Mouse (Mus musculus): ENCODE measurements around the gene Fam71b. TPM values are rescaled to one million over a fixed set of nuclear protein-coding genes. Genes with fewer than 3 reads are reported as not detected.

Gene Fam71b
- polyA plus RNA-seq, 1 experiment from 2014 or later: not detected

DNA sequence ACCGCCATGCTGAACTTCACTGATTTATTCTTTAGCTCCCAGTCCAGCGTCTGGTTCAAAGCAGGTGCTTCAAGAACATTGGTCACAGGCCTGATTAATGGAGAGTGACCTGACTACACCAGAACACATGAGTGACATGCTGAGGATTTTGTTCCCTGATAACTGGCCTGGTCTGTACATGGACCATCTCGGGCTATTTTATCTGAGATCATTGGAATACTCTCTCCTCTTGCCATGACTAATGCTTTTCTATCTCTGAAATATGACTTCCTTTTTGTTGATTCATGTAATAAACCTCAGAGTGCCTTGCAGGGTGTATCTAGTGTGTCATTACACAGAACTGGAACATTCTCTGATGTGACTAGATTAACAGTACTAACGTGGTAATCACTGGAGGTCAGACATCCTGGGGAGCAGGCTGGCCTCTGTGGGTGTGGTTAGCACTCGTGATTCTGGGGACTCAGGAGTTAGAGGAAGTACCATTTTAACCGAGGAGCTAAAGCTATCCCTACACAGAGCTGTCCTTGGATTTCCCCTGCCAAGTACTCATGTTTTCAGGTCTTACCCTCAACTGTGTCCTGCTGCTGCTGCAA, 58.2 kb downstream of the Fam71b start, which contains the start of gene Havcr2:
Gene Havcr2 (plus strand): TSS at position 483 of the 593 bp plus-strand sequence.
- Histone ChIP-seq H3K4me2 (0 out of 2 replicates have a peak within 1 kb of the TSS, but pooled peaks have one; percentile 17), H3K9me3 (replicated peaks) (no peaks in the 10 kb centered on the region), H3K36me3 (replicated peaks) (no peaks in the 10 kb centered on the region), H3K27me3 (no peaks in the 10 kb centered on the region), H3K4me1 (replicated peaks) (peaks cover 14% of the 10 kb centered on the region), H3K9ac (no peak within 1 kb of the TSS), H3K27ac (replicated peaks) (no peak within 1 kb of the TSS), H3K4me3 (replicated peaks) (no peak within 1 kb of the TSS)
- ATAC-seq (ENCODE audit: insufficient read depth): peak; percentile 86
- WGBS (ENCODE audit: insufficient replicate concordance): 26% methylated on average over 6 of the region's 6 CpGs

Other genes starting within 250 kb of the Fam71b start
- 0.03 and 0.15 TPM in 2 replicates for gene Nipal4, start 230.1 kb upstream of the Fam71b start, polyA plus RNA-seq (2015; fragmentation: Nextera tagmentation; extraction: Ambion mirVana)
- 0.03 and 0.12 TPM in 2 replicates for gene Fndc9, start 161.0 kb upstream of the Fam71b start, polyA plus RNA-seq (2015; fragmentation: Nextera tagmentation; extraction: Ambion mirVana)
- gene Cyfip2, start 83.7 kb upstream of the Fam71b start, polyA plus RNA-seq (2015; fragmentation: Nextera tagmentation; extraction: Ambion mirVana): 4.0 and 4.9 TPM in 2 replicates
- gene Itk, start 7.0 kb upstream of the Fam71b start, polyA plus RNA-seq (2015; fragmentation: Nextera tagmentation; extraction: Ambion mirVana): 0.08 and 0.16 TPM in 2 replicates
- 48.2 and 53.4 TPM in 2 replicates for gene Med7, start 40.4 kb downstream of the Fam71b start, polyA plus RNA-seq (2015; fragmentation: Nextera tagmentation; extraction: Ambion mirVana)
- gene Havcr2, start 58.4 kb downstream of the Fam71b start, polyA plus RNA-seq (2015; fragmentation: Nextera tagmentation; extraction: Ambion mirVana): 0.15 and 0.20 TPM in 2 replicates
- not detected in 2 replicates for gene Gm12169, start 127.7 kb downstream of the Fam71b start, polyA plus RNA-seq (2015; fragmentation: Nextera tagmentation; extraction: Ambion mirVana)
- not detected in 2 replicates for gene BC053393, start 175.0 kb downstream of the Fam71b start, polyA plus RNA-seq (2015; fragmentation: Nextera tagmentation; extraction: Ambion mirVana)
- not detected in 2 replicates for gene Dppa1, start 232.7 kb downstream of the Fam71b start, polyA plus RNA-seq (2015; fragmentation: Nextera tagmentation; extraction: Ambion mirVana)